Mouse (Mus musculus) liver, embryonic 14.5 days (tissue): Measurements from ENCODE around the gene Eml2.

Experiments used
- CTCF ChIP-seq: IDR thresholded peaks from 2 replicates; pipeline ENCODE4 v1.5.1; 2016; ENCODE audit warnings: antibody characterized with exemption, low read depth, control low read depth
- EP300 ChIP-seq: IDR thresholded peaks from 2 replicates; pipeline ENCODE4 v1.6.1; 2016; ENCODE audit warnings: antibody characterized with exemption, low read depth

- no peak for TF ChIP-seq EP300
- no peak for TF ChIP-seq CTCF
These were observed 54.7 kb downstream of the Eml2 start for GRCm38 (mm10) chr7:19230899-19231298.
